Mouse (Mus musculus) small intestine, adult 2 months (tissue): Measurements from ENCODE around the gene Sv2a. TPM values are rescaled to one million over a fixed set of nuclear protein-coding genes. Genes with fewer than 3 reads are reported as not detected.

Source experiments
- H3K27ac ChIP-seq: fragments of 200-500 bp; 2 replicates; pipeline ENCODE4 v1.5.1; 2012; ENCODE audit warnings: low read depth, low read length, control low read depth, inconsistent platforms; ENCODE audit not compliant: insufficient read depth
- H3K27me3 ChIP-seq: fragments of 200-500 bp; 2 replicates; pipeline ENCODE4 v1.6.1; 2012; ENCODE audit warnings: mild to moderate bottlenecking, moderate library complexity, low read length, inconsistent platforms; ENCODE audit not compliant: control insufficient read depth, insufficient read depth
- H3K36me3 ChIP-seq: fragments of 200-500 bp; 2 replicates; pipeline ENCODE4 v1.6.1; 2012; ENCODE audit warnings: mild to moderate bottlenecking, low read length, control low read depth, inconsistent platforms; ENCODE audit not compliant: control insufficient read depth, insufficient read depth
- H3K4me1 ChIP-seq: fragments of 200-500 bp; 2 replicates; pipeline ENCODE4 v1.6.1; 2012; ENCODE audit warnings: low read length, inconsistent platforms, mixed read lengths; ENCODE audit not compliant: control insufficient read depth, insufficient read depth, insufficient read length
- H3K4me3 ChIP-seq: fragments of 200-500 bp; 2 replicates; pipeline ENCODE4 v1.5.1; 2012; ENCODE audit warnings: low read depth, mild to moderate bottlenecking, control low read depth, inconsistent platforms, low read length, moderate library complexity
- CTCF ChIP-seq: fragments of 200-500 bp; IDR thresholded peaks from 2 replicates; pipeline ENCODE4 v1.5.1; 2012; ENCODE audit warnings: low read depth, mild to moderate bottlenecking, control low read depth, inconsistent platforms, low read length, moderate library complexity, mixed read lengths; ENCODE audit not compliant: insufficient replicate concordance, insufficient read length; ENCODE audit errors: extremely low read depth
- POLR2A ChIP-seq: fragments of 200-500 bp; IDR thresholded peaks from 2 replicates; pipeline ENCODE4 v1.6.1; 2012; ENCODE audit warnings: low read depth, mild to moderate bottlenecking, control low read depth, inconsistent platforms, low read length, moderate library complexity
- WGBS: fragments of 180-500 bp; shearing (Covaris S2); methylation state at CpG from one replicate; pipeline ENCODE4 v1.1.7; 2018; 5-methylcytosine and 5-hydroxymethylcytosine counted together
- polyA plus RNA-seq: library from polyadenylated mRNA; depleted of rRNA; stranded (reverse); fragments of >200 nt; gene quantifications from 2 replicates; pipeline ENCODE4 v1.2.3, GENCODE M21; 2012

The Sv2a gene
- polyA plus RNA-seq, 1 experiment, result 1.4 TPM

DNA sequence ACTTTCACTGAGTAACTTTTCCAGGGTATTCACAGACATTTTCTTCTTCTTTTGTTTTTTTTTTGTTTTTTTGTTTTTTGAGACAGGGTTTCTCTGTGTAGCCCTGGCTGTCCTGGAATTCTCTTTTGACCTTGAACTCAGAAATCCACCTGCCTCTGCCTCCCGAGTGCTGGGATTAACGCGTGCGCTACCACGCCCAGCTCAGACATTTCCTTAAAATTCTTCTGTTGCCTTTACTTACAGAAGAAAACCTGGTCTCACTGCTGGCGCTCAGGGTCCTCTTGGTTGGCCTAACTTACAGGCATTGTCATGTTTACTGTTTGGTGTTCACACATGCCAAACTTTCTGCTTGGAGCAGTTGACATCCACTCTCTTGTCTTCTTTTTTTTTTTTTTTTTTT, 5.7 kb upstream of the Sv2a start:
- 89% methylated on average over 6 of the region's 6 CpGs for WGBS
- no peak overlapping the region for H3K4me3 ChIP-seq
- H3K4me1 ChIP-seq, result peaks cover 10% of the 10 kb centered on the region; the same call in 1 of the 2 replicates
- TF ChIP-seq POLR2A, result no peak
- TF ChIP-seq CTCF, result no peak
- no peak overlapping the region for H3K27ac ChIP-seq
- H3K36me3 ChIP-seq, result peaks cover 33% of the 10 kb centered on the region
- no peaks in the 10 kb centered on the region for H3K27me3 ChIP-seq

GRCm38 (mm10) chr3:96178427-96178826, 2.5 kb upstream of the Sv2a start:
- 0 out of 2 replicates have a peak, but pooled peaks cover 4% of the 10 kb centered on the region for H3K4me1 ChIP-seq
- 89% methylated on average over 4 of the region's 4 CpGs for WGBS
- peaks cover 29% of the 10 kb centered on the region for H3K36me3 ChIP-seq

GRCm38 (mm10) chr3:96178902-96179301, 2.0 kb upstream of the Sv2a start:
- Histone ChIP-seq H3K27me3 (peaks cover 3% of the 10 kb centered on the region), H3K4me1 (0 out of 2 replicates have a peak, but pooled peaks cover 3% of the 10 kb centered on the region), H3K4me3 (no peak overlapping the region), H3K36me3 (peaks cover 29% of the 10 kb centered on the region), H3K27ac (no peak overlapping the region)
- WGBS, result 56% methylated on average over 2 of the region's 2 CpGs
- TF ChIP-seq POLR2A (no peak), CTCF (no peak)

More at GRCm38 (mm10) chr3:96178427-96178826, 2.5 kb upstream of the Sv2a start:
- H3K4me3 ChIP-seq, result no peak overlapping the region
- H3K27me3 ChIP-seq, result peaks cover 3% of the 10 kb centered on the region
- H3K27ac ChIP-seq, result no peak overlapping the region
- TF ChIP-seq POLR2A (no peak), CTCF (no peak)

- Histone ChIP-seq H3K27ac (no peak overlapping the region), H3K4me3 (no peak overlapping the region), H3K36me3 (peaks cover 27% of the 10 kb centered on the region), H3K4me1 (0 out of 2 replicates have a peak, but pooled peaks cover 2% of the 10 kb centered on the region), H3K27me3 (peaks cover 3% of the 10 kb centered on the region)
- WGBS, result 53% methylated on average over 4 of the region's 4 CpGs
- TF ChIP-seq CTCF (no peak), POLR2A (no peak)
Measured at GRCm38 (mm10) chr3:96179531-96179930, 1.4 kb upstream of the Sv2a start.

DNA sequence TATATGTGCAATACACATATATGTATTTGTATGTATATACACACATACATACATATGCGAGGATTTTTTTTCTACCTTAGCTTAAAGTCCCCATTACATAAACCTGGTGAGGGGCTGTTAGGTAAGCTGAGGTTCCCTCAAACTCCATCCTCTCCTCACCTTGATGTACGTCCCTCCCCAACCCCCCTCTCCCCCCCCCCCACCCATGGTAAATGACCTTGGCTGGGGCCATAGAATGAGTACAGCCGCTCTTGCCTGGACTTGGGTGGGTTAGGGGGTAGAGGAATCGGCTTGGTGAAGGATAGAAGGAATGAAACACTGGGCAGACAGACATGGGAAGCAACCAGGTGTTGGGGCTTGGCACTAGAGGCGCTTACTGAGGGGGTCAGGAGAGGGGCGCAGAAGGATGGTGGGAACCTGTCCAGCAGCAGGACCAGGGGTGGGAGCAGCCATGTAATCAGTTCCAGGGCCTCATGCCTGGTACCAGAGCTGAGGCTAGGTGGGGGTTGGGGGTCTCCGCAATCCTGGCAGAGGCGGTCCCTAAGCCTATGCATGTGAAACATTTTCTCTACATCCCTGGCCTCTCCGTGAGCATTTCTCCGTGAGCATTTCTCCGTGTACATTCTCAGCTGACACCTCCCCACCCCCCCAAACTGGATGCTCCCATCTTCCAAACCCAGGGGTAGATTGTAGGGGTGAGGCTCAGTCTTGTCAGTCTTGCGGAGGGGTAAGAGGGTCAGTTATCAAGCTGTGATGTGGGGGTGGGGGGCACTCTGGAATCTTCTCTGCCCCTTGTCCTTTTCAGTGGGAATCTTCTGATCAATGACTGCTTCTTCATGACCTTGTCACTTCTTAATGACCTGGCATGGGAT, 795 bp downstream of the Sv2a start:
- H3K27ac ChIP-seq, result no peak overlapping the region
- TF ChIP-seq CTCF (no peak), POLR2A (no peak)
- 0 out of 2 replicates have a peak, but pooled peaks cover 2% of the 10 kb centered on the region for H3K4me1 ChIP-seq
- 54% methylated on average over 12 of the region's 12 CpGs for WGBS
- H3K27me3 ChIP-seq, result peaks cover 3% of the 10 kb centered on the region
- H3K36me3 ChIP-seq, result peaks cover 11% of the 10 kb centered on the region
- H3K4me3 ChIP-seq, result no peak overlapping the region

DNA sequence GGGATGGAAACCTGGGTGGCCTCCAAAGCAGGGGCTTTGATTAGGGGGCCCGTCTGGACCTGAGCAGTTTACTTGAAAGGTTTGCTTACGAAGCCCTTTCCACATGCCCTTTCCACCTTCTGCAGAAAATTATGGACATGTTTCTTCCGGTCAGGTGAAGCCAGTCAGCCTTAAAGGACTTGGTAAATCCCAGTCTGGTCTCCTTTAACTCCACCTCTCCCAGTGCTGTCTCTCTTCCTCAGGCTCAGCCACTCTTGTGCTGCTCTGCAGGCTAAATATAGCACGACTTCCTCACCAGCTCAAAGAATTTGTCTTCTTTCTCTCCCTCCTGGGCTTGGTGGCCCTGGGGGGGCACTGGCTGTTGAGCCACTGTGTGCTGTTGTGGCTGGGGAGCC, 1.4 kb downstream of the Sv2a start:
- H3K4me1 ChIP-seq, result 0 out of 2 replicates have a peak, but pooled peaks cover 2% of the 10 kb centered on the region
- TF ChIP-seq CTCF (no peak), POLR2A (no peak)
- H3K27ac ChIP-seq, result no peak overlapping the region
- H3K36me3 ChIP-seq, result peaks cover 10% of the 10 kb centered on the region
- H3K4me3 ChIP-seq, result no peak overlapping the region
- 41% methylated on average over 4 of the region's 4 CpGs for WGBS
- peaks cover 3% of the 10 kb centered on the region for H3K27me3 ChIP-seq

- Histone ChIP-seq H3K4me1 (peaks cover 3% of the 10 kb centered on the region; the same call in 1 of the 2 replicates), H3K4me3 (no peak overlapping the region), H3K36me3 (no peaks in the 10 kb centered on the region), H3K27me3 (no peaks in the 10 kb centered on the region), H3K27ac (no peak overlapping the region)
- no peak for TF ChIP-seq POLR2A
- TF ChIP-seq CTCF, result no peak
- WGBS, result 64% methylated on average over 12 of the region's 12 CpGs
Measured at GRCm38 (mm10) chr3:96192977-96193376, 12.0 kb downstream of the Sv2a start.
